Mouse (Mus musculus): ENCODE data around the gene Dctn5. TPM values are rescaled to one million over a fixed set of nuclear protein-coding genes. Genes with fewer than 3 reads are reported as not detected.
A peak's percentile ranks its signal among the peaks of the same experiment; 100 is the strongest.
"Not testable (repeated sequence)": the region's sequence is repeated elsewhere in the genome, so short reads cannot be mapped to it uniquely, and the experiment has no call there.

Dctn5 gene
- polyA plus RNA-seq (2014; fragmentation: Nextera tagmentation; extraction: Ambion mirVana), result 108 and 119 TPM in 2 replicates

DNA sequence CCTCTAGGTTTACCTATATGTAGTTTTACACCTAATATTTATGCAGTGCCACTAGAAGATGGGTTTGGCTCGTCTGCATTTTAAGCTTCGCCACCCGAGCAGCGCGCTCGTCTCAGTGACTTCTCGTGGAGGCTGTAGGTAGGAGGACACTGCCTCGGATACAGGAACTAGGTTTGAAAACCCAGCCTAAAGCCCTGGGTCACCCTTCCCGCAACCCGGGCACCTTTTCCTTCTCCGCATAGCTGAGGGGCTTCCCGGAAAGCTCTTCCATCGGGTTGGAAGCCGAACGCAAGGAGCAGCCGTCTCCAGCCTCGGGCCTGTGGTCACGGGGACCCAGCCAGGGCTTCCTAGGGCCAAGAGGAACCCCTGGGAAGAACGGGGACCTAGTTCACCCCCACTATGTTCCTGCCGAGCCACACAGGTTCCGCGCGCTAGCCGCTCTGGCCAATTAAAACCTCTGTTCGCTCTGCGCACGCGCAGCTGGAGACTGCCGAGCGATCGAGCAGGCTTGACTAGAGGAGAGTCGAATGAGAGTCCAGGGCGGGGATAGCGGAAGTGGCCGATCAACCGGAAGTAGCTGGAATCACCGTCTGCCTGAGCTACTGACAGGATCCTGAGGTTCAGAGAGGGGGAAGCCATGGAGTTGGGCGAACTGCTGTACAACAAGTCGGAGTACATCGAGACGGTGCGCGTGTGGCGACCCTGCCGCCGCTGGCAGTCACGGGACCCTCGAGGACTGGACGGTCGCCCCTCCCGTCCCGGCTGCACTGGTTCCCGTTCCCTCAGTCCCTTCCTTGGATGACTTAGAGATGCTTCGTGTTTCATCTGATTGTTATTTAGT, at the start of gene Dctn5, which contains the start of gene Palb2:
Gene Dctn5, plus strand, starts transcription at position 545 of the 841 bp plus-strand sequence.
Gene Palb2, minus strand, starts transcription at position 489 of the 841 bp plus-strand sequence.
- peak; percentile 99 for DNase-seq
- under 1% methylated on average over 54 of the region's 54 CpGs for WGBS
- no peaks in the 10 kb centered on the region for H3K9me3 ChIP-seq (ENCODE audit: low read depth, low read length)
- H3K27ac ChIP-seq (ENCODE audit: low read depth), result peak within 1 kb of the TSS; percentile 70
- peaks cover 3% of the 10 kb centered on the region; the same call in 1 of the 2 replicates for H3K4me1 ChIP-seq (ENCODE audit: insufficient read depth)
- no peak for TF ChIP-seq CTCF (IDR thresholded peaks at IDR 0.05; ENCODE audit: low read depth)
- peak; percentile 99 for ATAC-seq (ENCODE audit: insufficient read depth)
- no peaks in the 10 kb centered on the region for H3K27me3 ChIP-seq (ENCODE audit: insufficient read depth, low read length)
- peak within 1 kb of the TSS; percentile 91 for H3K4me3 ChIP-seq (ENCODE audit: low read depth, low read length)
- peak within 1 kb of the TSS; percentile 87 for H3K9ac ChIP-seq
- peak within 1 kb of the TSS; percentile 69 for H3K4me2 ChIP-seq
- peaks cover 45% of the 10 kb centered on the region for H3K36me3 ChIP-seq (ENCODE audit: insufficient read depth)

DNA sequence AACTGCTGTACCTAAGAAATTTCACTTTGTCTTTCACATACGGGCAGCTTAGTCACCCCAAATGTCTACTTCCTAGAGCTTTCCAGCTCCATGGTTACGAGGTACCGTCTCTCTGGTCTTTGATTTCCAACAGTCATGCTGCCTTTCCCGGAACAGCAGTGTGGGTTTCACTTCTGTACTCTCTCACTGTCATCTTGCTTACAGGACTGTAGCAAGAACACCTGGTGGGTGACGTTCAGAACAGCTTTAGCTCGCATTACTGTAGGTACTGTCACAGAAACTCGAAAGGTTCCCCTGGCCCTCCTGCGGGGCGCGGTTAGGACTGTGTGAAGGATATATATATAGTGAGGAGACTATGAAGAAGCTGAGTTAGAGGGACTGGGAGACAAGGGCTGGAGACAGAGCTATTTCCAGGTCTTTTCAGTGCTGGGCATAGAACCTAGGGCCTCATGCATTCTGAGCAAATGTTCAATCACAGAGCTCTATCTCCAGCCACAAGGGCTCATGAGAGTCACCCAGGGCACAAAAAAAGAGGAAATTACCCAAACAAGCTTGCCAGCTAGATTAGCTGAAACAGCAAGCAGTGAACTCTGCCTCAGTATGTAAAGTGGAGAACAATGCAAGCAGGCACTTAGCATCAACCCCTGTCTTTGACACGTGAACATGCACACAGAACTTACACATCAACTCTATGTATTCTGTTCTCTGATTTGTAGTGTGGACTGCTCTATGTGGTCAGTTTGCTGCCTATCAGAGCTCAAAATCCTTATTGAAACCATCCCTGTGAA, 45.5 kb upstream of the Dctn5 start:
- TF ChIP-seq CTCF (IDR thresholded peaks at IDR 0.05; ENCODE audit: low read depth), result no peak
- H3K4me3 ChIP-seq (ENCODE audit: low read depth, low read length), result no peak overlapping the region
- no peaks in the 10 kb centered on the region for H3K4me1 ChIP-seq (ENCODE audit: insufficient read depth)
- H3K9me3 ChIP-seq (ENCODE audit: low read depth, low read length), result no peaks in the 10 kb centered on the region
- WGBS, result 87% methylated on average over 11 of the region's 11 CpGs
- H3K27ac ChIP-seq (ENCODE audit: low read depth), result no peak overlapping the region
- H3K36me3 ChIP-seq (ENCODE audit: insufficient read depth), result peaks cover 83% of the 10 kb centered on the region
- no peak for ATAC-seq (ENCODE audit: insufficient read depth)
- H3K4me2 ChIP-seq, result no peak overlapping the region
- no peak overlapping the region for H3K9ac ChIP-seq
- no peak for DNase-seq
- no peaks in the 10 kb centered on the region for H3K27me3 ChIP-seq (ENCODE audit: insufficient read depth, low read length)

GRCm38 (mm10) chr7:122094564-122095330, 38.1 kb upstream of the Dctn5 start:
- DNase-seq (no peak), ATAC-seq (ENCODE audit: insufficient read depth) (no peak)
- Histone ChIP-seq H3K4me1 (ENCODE audit: insufficient read depth) (no peaks in the 10 kb centered on the region), H3K36me3 (ENCODE audit: insufficient read depth) (peaks cover 87% of the 10 kb centered on the region), H3K9me3 (ENCODE audit: low read depth, low read length) (no peaks in the 10 kb centered on the region), H3K9ac (no peak overlapping the region), H3K27me3 (ENCODE audit: insufficient read depth, low read length) (no peaks in the 10 kb centered on the region), H3K4me3 (ENCODE audit: low read depth, low read length) (no peak overlapping the region), H3K4me2 (no peak overlapping the region), H3K27ac (ENCODE audit: low read depth) (no peak overlapping the region)
- WGBS, result 91% methylated on average over 2 of the region's 2 CpGs
- no peak for TF ChIP-seq CTCF (IDR thresholded peaks at IDR 0.05; ENCODE audit: low read depth)

GRCm38 (mm10) chr7:122098009-122098408, 34.8 kb upstream of the Dctn5 start:
- Histone ChIP-seq H3K27ac (ENCODE audit: low read depth) (no peak overlapping the region), H3K4me1 (ENCODE audit: insufficient read depth) (peaks cover 5% of the 10 kb centered on the region), H3K9me3 (ENCODE audit: low read depth, low read length) (no peaks in the 10 kb centered on the region), H3K4me3 (ENCODE audit: low read depth, low read length) (no peak overlapping the region), H3K4me2 (no peak overlapping the region), H3K27me3 (ENCODE audit: insufficient read depth, low read length) (no peaks in the 10 kb centered on the region), H3K36me3 (ENCODE audit: insufficient read depth) (peaks cover 58% of the 10 kb centered on the region), H3K9ac (no peak overlapping the region)
- ATAC-seq (ENCODE audit: insufficient read depth) (no peak), DNase-seq (no peak)
- TF ChIP-seq CTCF (IDR thresholded peaks at IDR 0.05; ENCODE audit: low read depth), result no peak
- 76% methylated on average over 3 of the region's 3 CpGs for WGBS

DNA sequence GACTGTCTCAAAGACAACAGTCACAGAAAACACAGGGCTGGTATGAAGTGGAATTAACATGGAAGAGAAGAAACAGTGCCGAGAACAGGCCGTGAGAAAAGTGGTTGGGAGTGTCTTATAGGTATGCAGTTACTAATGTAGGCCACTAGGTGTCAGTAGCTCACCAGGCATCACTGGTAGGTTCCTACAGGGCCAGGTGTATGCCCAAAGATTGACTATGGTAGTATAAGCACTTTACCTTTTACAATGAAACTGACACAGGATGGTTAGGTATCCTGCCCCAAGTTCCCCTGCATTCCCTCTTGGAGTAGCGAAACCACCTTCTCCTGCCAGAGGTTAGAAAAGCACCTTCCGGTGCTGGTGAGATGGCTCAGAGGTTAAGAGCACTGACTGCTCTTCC, 33.6 kb upstream of the Dctn5 start:
- Histone ChIP-seq H3K4me2 (no peak overlapping the region), H3K4me1 (ENCODE audit: insufficient read depth) (peaks cover 5% of the 10 kb centered on the region), H3K9me3 (ENCODE audit: low read depth, low read length) (no peaks in the 10 kb centered on the region), H3K4me3 (ENCODE audit: low read depth, low read length) (no peak overlapping the region), H3K27ac (ENCODE audit: low read depth) (no peak overlapping the region), H3K27me3 (ENCODE audit: insufficient read depth, low read length) (no peaks in the 10 kb centered on the region), H3K36me3 (ENCODE audit: insufficient read depth) (peaks cover 46% of the 10 kb centered on the region), H3K9ac (no peak overlapping the region)
- ATAC-seq (ENCODE audit: insufficient read depth) (no peak), DNase-seq (peak; percentile 70)
- peak; percentile 89 for TF ChIP-seq CTCF (IDR thresholded peaks at IDR 0.05; ENCODE audit: low read depth)
- 61% methylated on average over 4 of the region's 4 CpGs for WGBS

GRCm38 (mm10) chr7:122101014-122101746, 31.7 kb upstream of the Dctn5 start:
- DNase-seq, result peak; percentile 19
- H3K27me3 ChIP-seq (ENCODE audit: insufficient read depth, low read length); H3K4me1 ChIP-seq (ENCODE audit: insufficient read depth); H3K9me3 ChIP-seq (ENCODE audit: low read depth, low read length); H3K27ac ChIP-seq (ENCODE audit: low read depth): not testable (repeated sequence)
- peak; percentile 78 for ATAC-seq (ENCODE audit: insufficient read depth)
- Histone ChIP-seq H3K9ac (peak overlapping the region; percentile 67), H3K4me2 (peak overlapping the region; percentile 92), H3K36me3 (ENCODE audit: insufficient read depth) (peaks cover 27% of the 10 kb centered on the region), H3K4me3 (ENCODE audit: low read depth, low read length) (peak overlapping the region; percentile 55)
- 6% methylated on average over 23 of the region's 28 CpGs for WGBS
